In the genomic region with DNA sequence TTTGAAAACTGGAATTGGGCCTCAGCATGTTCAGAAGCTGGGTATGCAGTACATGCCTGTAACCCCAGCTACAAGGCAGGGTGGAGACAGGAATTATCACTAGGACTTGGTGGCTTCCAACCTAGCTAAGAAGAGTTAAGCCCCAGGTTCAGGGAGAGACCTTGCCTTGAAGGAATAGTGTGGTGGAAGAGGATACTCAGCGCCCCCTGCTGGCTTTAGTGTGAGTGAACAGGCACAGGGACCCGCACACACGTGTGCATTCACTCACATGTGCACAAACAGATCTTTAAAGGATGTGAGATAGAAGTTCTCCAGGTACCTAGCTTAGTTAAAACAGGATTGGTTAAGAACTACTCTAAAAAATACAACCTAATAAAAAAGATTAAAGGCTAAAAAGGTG, we compare ENCODE assay signal across 10 mouse cellular contexts. TPM values are rescaled to one million over a fixed set of nuclear protein-coding genes. Genes with fewer than 3 reads are reported as not detected.
DNase-seq lines count a peak whose midpoint lies in the region; ATAC-seq and TF ChIP-seq lines count a peak whose summit lies in the region.
"Had no signal": no experiment of that assay in that cellular context is flagged by ENCODE, and none has a peak within 500 bp of the region (broad histone marks: within the 10 kb centered on the region; RNA-seq: fewer than 3 reads in every experiment).

No protein-coding gene starts in this region.

- peaks cover 8% of the 10 kb centered on the region; the same call in 1 of the 2 replicates for H3K4me1 ChIP-seq in forebrain, postnatal 0 days (ENCODE audit: insufficient read depth)
- peaks cover 14% of the 10 kb centered on the region for H3K4me1 ChIP-seq in forebrain, embryonic 16.5 days (replicated peaks; ENCODE audit: control insufficient read depth, insufficient read depth, low read length)
- peaks cover 13% of the 10 kb centered on the region for H3K4me1 ChIP-seq in heart, embryonic 10.5 days

- intact Hi-C loops in left cerebral cortex, postnatal 4 days (cut with DNase I), result no loop called here

- no peak overlapping the region for H3K9ac ChIP-seq in forebrain, postnatal 0 days
- no peak overlapping the region for H3K9ac ChIP-seq in forebrain, embryonic 16.5 days (replicated peaks; ENCODE audit: low read depth, low read length)
- H3K9ac ChIP-seq: embryonic facial prominence, embryonic 12.5 days; limb, embryonic 13.5 days had no signal

- peaks cover 29% of the 10 kb centered on the region for H3K36me3 ChIP-seq in forebrain, postnatal 0 days (ENCODE audit: insufficient read depth)
- peaks cover 3% of the 10 kb centered on the region; the same call in 1 of the 2 replicates for H3K36me3 ChIP-seq in forebrain, embryonic 16.5 days (ENCODE audit: control insufficient read depth, insufficient read depth)
- H3K36me3 ChIP-seq in heart, embryonic 10.5 days, result peaks cover 35% of the 10 kb centered on the region

- no peaks in the 10 kb centered on the region for H3K9me3 ChIP-seq in forebrain, postnatal 0 days (ENCODE audit: low read length)
- no peaks in the 10 kb centered on the region for H3K9me3 ChIP-seq in forebrain, embryonic 16.5 days (ENCODE audit: control insufficient read depth, low read length)
- no peaks in the 10 kb centered on the region for H3K9me3 ChIP-seq in heart, embryonic 10.5 days
- H3K9me3 ChIP-seq: embryonic facial prominence, embryonic 12.5 days; limb, embryonic 13.5 days had no signal

- WGBS in forebrain, postnatal 0 days, result 72% methylated on average over 3 of the region's 3 CpGs
- WGBS in forebrain, embryonic 16.5 days, result 71% methylated on average over 3 of the region's 3 CpGs
- WGBS in heart, embryonic 10.5 days, result 73% methylated on average over 3 of the region's 3 CpGs

- no peak overlapping the region for H3K27ac ChIP-seq in forebrain, postnatal 0 days (ENCODE audit: low read depth, low read length)
- no peak overlapping the region for H3K27ac ChIP-seq in forebrain, embryonic 16.5 days (ENCODE audit: low read length)
- H3K27ac ChIP-seq in heart, embryonic 10.5 days, result no peak overlapping the region
- H3K27ac ChIP-seq: embryonic facial prominence, embryonic 12.5 days; limb, embryonic 13.5 days had no signal

- TF ChIP-seq CTCF in forebrain, postnatal 0 days (IDR thresholded peaks at IDR 0.05; ENCODE audit: low read depth), result peak; percentile 47

- no peaks in the 10 kb centered on the region for H3K27me3 ChIP-seq in forebrain, postnatal 0 days (ENCODE audit: insufficient read depth, low read length)
- no peaks in the 10 kb centered on the region for H3K27me3 ChIP-seq in forebrain, embryonic 16.5 days (replicated peaks; ENCODE audit: control insufficient read depth, insufficient read depth, low read length)
- H3K27me3 ChIP-seq in heart, embryonic 10.5 days (ENCODE audit: insufficient read depth, poor library complexity, severe bottlenecking), result no peaks in the 10 kb centered on the region
- H3K27me3 ChIP-seq: embryonic facial prominence, embryonic 12.5 days; limb, embryonic 13.5 days had no signal

- H3K4me2 ChIP-seq in forebrain, postnatal 0 days (ENCODE audit: low read depth), result no peak overlapping the region
- no peak overlapping the region for H3K4me2 ChIP-seq in forebrain, embryonic 16.5 days (ENCODE audit: low read length)
- H3K4me2 ChIP-seq: embryonic facial prominence, embryonic 12.5 days; limb, embryonic 13.5 days had no signal

- DNase-seq in forebrain, postnatal 0 days, result no peak
- peak; percentile 19 for DNase-seq in right cerebral cortex, postnatal 4 days
- no peak for DNase-seq in right cerebral cortex, postnatal 10 days (ENCODE audit: low spot score in 2 of 2)
- peak; percentile 12 for DNase-seq in embryo, embryonic 11 days
- peak; percentile 18 for DNase-seq in retina, postnatal 1 day
- no peak for DNase-seq in left cerebral cortex, postnatal 4 days
- no peak for DNase-seq in heart, embryonic 10.5 days (ENCODE audit: low spot score)

- H3K4me3 ChIP-seq in forebrain, postnatal 0 days (ENCODE audit: low read depth, low read length), result no peak overlapping the region
- no peak overlapping the region for H3K4me3 ChIP-seq in forebrain, embryonic 16.5 days (replicated peaks; ENCODE audit: low read length)
- no peak overlapping the region for H3K4me3 ChIP-seq in heart, embryonic 10.5 days
- H3K4me3 ChIP-seq: embryonic facial prominence, embryonic 12.5 days; limb, embryonic 13.5 days had no signal

- ATAC-seq in forebrain, postnatal 0 days, result no peak
- no peak for ATAC-seq in forebrain, embryonic 16.5 days

RNA-seq across cellular contexts. Expression of a gene that starts 5.8 kb away (rescaled TPM):
- total RNA-seq in forebrain, postnatal 0 days (2014; rRNA removed), result 27.4 and 31.4 TPM in 2 replicates
- 12.3 and 19.3 TPM in 2 replicates for polyA plus RNA-seq in forebrain, postnatal 0 days (2015; fragmentation: Nextera tagmentation; extraction: Ambion mirVana)
- 32.3 and 37.7 TPM in 2 replicates for polyA plus RNA-seq in forebrain, embryonic 16.5 days (2015; fragmentation: Nextera tagmentation; extraction: Ambion mirVana)
- 10 to 100 TPM; 20.0 to 22.3 TPM for total RNA-seq in left cerebral cortex, postnatal 4 days (2021)
- 40.5 and 40.7 TPM in 2 replicates for polyA plus RNA-seq in heart, embryonic 10.5 days (2016; fragmentation: Nextera tagmentation; extraction: Ambion mirVana)

RNA-seq across cellular contexts. Expression of a gene that starts 5.9 kb away (rescaled TPM):
- 48.9 and 56.1 TPM in 2 replicates for total RNA-seq in forebrain, postnatal 0 days (2014; rRNA removed)
- 58.7 and 58.9 TPM in 2 replicates for polyA plus RNA-seq in forebrain, postnatal 0 days (2015; fragmentation: Nextera tagmentation; extraction: Ambion mirVana)
- 98.8 and 107 TPM in 2 replicates for polyA plus RNA-seq in forebrain, embryonic 16.5 days (2015; fragmentation: Nextera tagmentation; extraction: Ambion mirVana)
- 10 to 100 TPM; 58.6 to 66.2 TPM for total RNA-seq in left cerebral cortex, postnatal 4 days (2021)
- polyA plus RNA-seq in heart, embryonic 10.5 days (2016; fragmentation: Nextera tagmentation; extraction: Ambion mirVana), result 67.1 and 83.5 TPM in 2 replicates

RNA-seq across cellular contexts. Expression of a gene that starts 51.8 kb away (rescaled TPM):
- total RNA-seq in forebrain, postnatal 0 days (2014; rRNA removed), result 33.8 and 34.0 TPM in 2 replicates
- 44.5 and 45.8 TPM in 2 replicates for polyA plus RNA-seq in forebrain, postnatal 0 days (2015; fragmentation: Nextera tagmentation; extraction: Ambion mirVana)
- polyA plus RNA-seq in forebrain, embryonic 16.5 days (2015; fragmentation: Nextera tagmentation; extraction: Ambion mirVana), result 30.0 and 33.3 TPM in 2 replicates
- 10 to 100 TPM; 19.3 to 23.6 TPM for total RNA-seq in left cerebral cortex, postnatal 4 days (2021)
- 13.6 and 18.2 TPM in 2 replicates for polyA plus RNA-seq in heart, embryonic 10.5 days (2016; fragmentation: Nextera tagmentation; extraction: Ambion mirVana)

Comparison
In these comparisons a context has a peak if more than half of its experiments do, and no peak if none do; other contexts are left out.
1. DNase-seq: peak in right cerebral cortex, postnatal 4 days (single experiment), embryo, embryonic 11 days (single experiment) and retina, postnatal 1 day (single experiment); none in forebrain, postnatal 0 days (single experiment), right cerebral cortex, postnatal 10 days (0 of 2), left cerebral cortex, postnatal 4 days (single experiment) and heart, embryonic 10.5 days (single experiment).